Mouse (Mus musculus) liver, embryonic 16.5 days (tissue): ENCODE data around the gene Reg4. TPM values are rescaled to one million over a fixed set of nuclear protein-coding genes. Genes with fewer than 3 reads are reported as not detected.

Experiments
- ATAC-seq: fragments of 200-750 bp; cut with Nextera tagmentation; 2 replicates; pipeline ENCODE4 v1.8.0; 2017; ENCODE audit warnings: low read depth, mild to moderate bottlenecking, moderate number of reproducible peaks, moderate library complexity
- H3K27ac ChIP-seq: fragments of 300-500 bp; sonication (generic); 2 replicates; pipeline ENCODE4 v1.5.1; 2014; ENCODE audit warnings: mild to moderate bottlenecking, low read length
- H3K27me3 ChIP-seq: fragments of 300-500 bp; sonication (generic); 2 replicates; pipeline ENCODE4 v1.6.1; 2014; ENCODE audit warnings: low read depth, low read length, mixed read lengths; ENCODE audit not compliant: control insufficient read depth, insufficient read depth
- H3K36me3 ChIP-seq: fragments of 300-500 bp; sonication (generic); 2 replicates; pipeline ENCODE4 v1.6.1; 2014; ENCODE audit warnings: mild to moderate bottlenecking; ENCODE audit not compliant: control insufficient read depth, insufficient read depth
- H3K4me1 ChIP-seq: fragments of 300-500 bp; sonication (generic); 2 replicates; pipeline ENCODE4 v1.6.1; 2014; ENCODE audit warnings: low read depth, low read length, mixed read lengths; ENCODE audit not compliant: control insufficient read depth
- H3K4me2 ChIP-seq: fragments of 300-500 bp; sonication (generic); 2 replicates; pipeline ENCODE4 v1.6.1; 2014; ENCODE audit warnings: low read depth, low read length, mixed read lengths
- H3K4me3 ChIP-seq: fragments of 300-500 bp; sonication (generic); 2 replicates; pipeline ENCODE4 v1.5.1; 2014; ENCODE audit warnings: low read depth, mild to moderate bottlenecking, low read length
- H3K9ac ChIP-seq: fragments of 300-500 bp; sonication (generic); 2 replicates; pipeline ENCODE4 v1.6.1; 2014; ENCODE audit warnings: low read depth, low read length
- H3K9me3 ChIP-seq: fragments of 300-500 bp; sonication (generic); replicated peaks from 2 replicates; pipeline ENCODE4 v1.6.1; 2016; ENCODE audit warnings: low read length; ENCODE audit not compliant: control insufficient read depth
- WGBS: fragments of 180-500 bp; shearing (Covaris S2); extraction: QIAGEN DNeasy Blood & Tissue Kit; methylation state at CpG from one replicate; pipeline ENCODE4 v1.1.7; 2014; ENCODE audit not compliant: insufficient replicate concordance; 5-methylcytosine and 5-hydroxymethylcytosine counted together
- polyA plus RNA-seq: library from polyadenylated mRNA; unstranded; fragments of >200 nt; fragmentation: Nextera tagmentation; extraction: Ambion mirVana; gene quantifications from 2 replicates; pipeline ENCODE4 v1.2.1, GENCODE M21; 2015

Reg4 gene
- 0.27 TPM in 1 of 2 replicates, not detected in the other for polyA plus RNA-seq

GRCm38 (mm10) chr3:98221856-98222255 is at the start of gene Reg4:
Reg4 (plus strand) TSS chr3:98222156.
- Histone ChIP-seq H3K9me3 (no peaks in the 10 kb centered on the region), H3K27ac (no peak within 1 kb of the TSS), H3K4me3 (no peak within 1 kb of the TSS), H3K36me3 (no peaks in the 10 kb centered on the region), H3K9ac (no peak within 1 kb of the TSS), H3K27me3 (no peaks in the 10 kb centered on the region), H3K4me2 (no peak within 1 kb of the TSS), H3K4me1 (peaks cover 3% of the 10 kb centered on the region; the same call in 1 of the 2 replicates)
- 66% methylated on average over 8 of the region's 8 CpGs for WGBS
- ATAC-seq = no peak

GRCm38 (mm10) chr3:98178340-98178739 is 43.6 kb upstream of the Reg4 start:
- WGBS = 55% methylated on average over 4 of the region's 4 CpGs
- no peak overlapping the region for H3K27ac ChIP-seq

GRCm38 (mm10) chr3:98180805-98181204 is 41.2 kb upstream of the Reg4 start:
- H3K4me2 ChIP-seq = no peak overlapping the region
- no peak for ATAC-seq
- H3K27me3 ChIP-seq = no peaks in the 10 kb centered on the region
- no peak overlapping the region for H3K9ac ChIP-seq
- no peaks in the 10 kb centered on the region for H3K4me1 ChIP-seq
- no peak overlapping the region for H3K4me3 ChIP-seq
- H3K36me3 ChIP-seq = no peaks in the 10 kb centered on the region
- H3K9me3 ChIP-seq = no peaks in the 10 kb centered on the region
- WGBS = 19% methylated on average over 7 of the region's 7 CpGs
- no peak overlapping the region for H3K27ac ChIP-seq

More at GRCm38 (mm10) chr3:98178340-98178739, 43.6 kb upstream of the Reg4 start:
- no peak overlapping the region for H3K4me2 ChIP-seq
- no peak for ATAC-seq
- H3K4me3 ChIP-seq = no peak overlapping the region
- no peak overlapping the region for H3K9ac ChIP-seq
- no peaks in the 10 kb centered on the region for H3K27me3 ChIP-seq
- no peaks in the 10 kb centered on the region for H3K9me3 ChIP-seq
- no peaks in the 10 kb centered on the region for H3K4me1 ChIP-seq
- no peaks in the 10 kb centered on the region for H3K36me3 ChIP-seq

GRCm38 (mm10) chr3:98185163-98185714 is 36.7 kb upstream of the Reg4 start:
- H3K4me3 ChIP-seq = no peak overlapping the region
- H3K9me3 ChIP-seq = no peaks in the 10 kb centered on the region
- ATAC-seq = no peak
- WGBS = 68% methylated on average over 10 of the region's 10 CpGs
- H3K36me3 ChIP-seq = no peaks in the 10 kb centered on the region
- H3K4me1 ChIP-seq = no peaks in the 10 kb centered on the region
- no peak overlapping the region for H3K9ac ChIP-seq
- H3K27ac ChIP-seq = no peak overlapping the region
- no peak overlapping the region for H3K4me2 ChIP-seq
- no peaks in the 10 kb centered on the region for H3K27me3 ChIP-seq

- H3K36me3 ChIP-seq = no peaks in the 10 kb centered on the region
- H3K9me3 ChIP-seq = no peaks in the 10 kb centered on the region
- no peaks in the 10 kb centered on the region for H3K27me3 ChIP-seq
- no peak overlapping the region for H3K9ac ChIP-seq
- no peak overlapping the region for H3K27ac ChIP-seq
- H3K4me2 ChIP-seq = no peak overlapping the region
- H3K4me3 ChIP-seq = no peak overlapping the region
- ATAC-seq = no peak
- H3K4me1 ChIP-seq = no peaks in the 10 kb centered on the region
- WGBS = 65% methylated on average over 3 of the region's 3 CpGs
Measured at GRCm38 (mm10) chr3:98187777-98188176, 34.2 kb upstream of the Reg4 start.

- H3K9me3 ChIP-seq = no peaks in the 10 kb centered on the region
- H3K4me3 ChIP-seq = no peak overlapping the region
- peak overlapping the region; percentile 5 for H3K27ac ChIP-seq
- H3K4me2 ChIP-seq = no peak overlapping the region
- no peaks in the 10 kb centered on the region for H3K36me3 ChIP-seq
- peak; percentile 83 for ATAC-seq
- WGBS = 41% methylated on average over 9 of the region's 9 CpGs
- H3K9ac ChIP-seq = no peak overlapping the region
- H3K4me1 ChIP-seq = no peaks in the 10 kb centered on the region
- H3K27me3 ChIP-seq = no peaks in the 10 kb centered on the region
Measured at GRCm38 (mm10) chr3:98197711-98198532, 24.0 kb upstream of the Reg4 start.

GRCm38 (mm10) chr3:98199747-98200146 is 22.2 kb upstream of the Reg4 start:
- no peak overlapping the region for H3K4me3 ChIP-seq
- H3K9ac ChIP-seq = no peak overlapping the region
- no peak for ATAC-seq
- H3K9me3 ChIP-seq = no peaks in the 10 kb centered on the region
- 43% methylated on average over 5 of the region's 5 CpGs for WGBS
- no peaks in the 10 kb centered on the region for H3K27me3 ChIP-seq
- H3K36me3 ChIP-seq = no peaks in the 10 kb centered on the region
- no peaks in the 10 kb centered on the region for H3K4me1 ChIP-seq
- no peak overlapping the region for H3K27ac ChIP-seq
- no peak overlapping the region for H3K4me2 ChIP-seq

GRCm38 (mm10) chr3:98203282-98203681 is 18.7 kb upstream of the Reg4 start:
- ATAC-seq = no peak
- no peaks in the 10 kb centered on the region for H3K4me1 ChIP-seq
- H3K27ac ChIP-seq = no peak overlapping the region
- no peaks in the 10 kb centered on the region for H3K36me3 ChIP-seq
- 44% methylated on average over 5 of the region's 5 CpGs for WGBS
- no peak overlapping the region for H3K4me2 ChIP-seq
- no peaks in the 10 kb centered on the region for H3K27me3 ChIP-seq
- no peak overlapping the region for H3K4me3 ChIP-seq
- H3K9me3 ChIP-seq = no peaks in the 10 kb centered on the region
- no peak overlapping the region for H3K9ac ChIP-seq

- H3K27ac ChIP-seq = no peak overlapping the region
- no peaks in the 10 kb centered on the region for H3K36me3 ChIP-seq
- H3K4me1 ChIP-seq = no peaks in the 10 kb centered on the region
- no peak overlapping the region for H3K4me2 ChIP-seq
- no peaks in the 10 kb centered on the region for H3K27me3 ChIP-seq
- WGBS = 18% methylated on average over 3 of the region's 3 CpGs
- H3K4me3 ChIP-seq = no peak overlapping the region
- no peak overlapping the region for H3K9ac ChIP-seq
- no peak for ATAC-seq
- no peaks in the 10 kb centered on the region for H3K9me3 ChIP-seq
Measured at GRCm38 (mm10) chr3:98206977-98207376, 15.0 kb upstream of the Reg4 start.
